Mouse (Mus musculus) MEL (cell line): ENCODE measurements around the gene Tas2r121. TPM values are rescaled to one million over a fixed set of nuclear protein-coding genes. Genes with fewer than 3 reads are reported as not detected.

Experiments
- polyA plus RNA-seq, 2 experiments: library from polyadenylated mRNA; stranded (reverse) in 1 of 2; unstranded in 1 of 2; fragments of >175 nt in 1 of 2; fragments of >200 nt in 1 of 2; gene quantifications; 2 replicates each; pipeline versions ENCODE4 v1.2.1 to v1.2.4; 2012; ENCODE audit warnings: low replicate concordance in 2 of 2, low read depth in 1 of 2; ENCODE audit not compliant: insufficient read length in 2 of 2, insufficient read depth in 1 of 2, missing spikeins in 1 of 2
- total RNA-seq: library from RNA; depleted of rRNA; stranded (reverse); fragments of 300-350 nt; gene quantifications from 2 replicates; pipeline ENCODE4 v1.2.3, GENCODE M21; 2012; rRNA removed

The Tas2r121 gene
- total and polyA plus RNA-seq, 3 experiments, result not detected

Other genes with a start within 250 kb of the Tas2r121 start
- not detected in 2 replicates for gene Prh1, start 131.2 kb downstream of the Tas2r121 start, total RNA-seq
- gene Prh1, start 131.2 kb downstream of the Tas2r121 start, polyA plus RNA-seq, result not detected
- not detected in 2 replicates for gene Prp2, start 105.1 kb downstream of the Tas2r121 start, total RNA-seq
- gene Prp2, start 105.1 kb downstream of the Tas2r121 start, polyA plus RNA-seq, result not detected
- not detected in 2 replicates for gene A630073D07Rik, start 49.5 kb downstream of the Tas2r121 start, total RNA-seq
- gene A630073D07Rik, start 49.5 kb downstream of the Tas2r121 start, polyA plus RNA-seq, result not detected
- not detected in 2 replicates for gene Tas2r120, start 44.1 kb downstream of the Tas2r121 start, total RNA-seq
- not detected for gene Tas2r120, start 44.1 kb downstream of the Tas2r121 start, polyA plus RNA-seq
- gene Tas2r122, start 10.9 kb upstream of the Tas2r121 start, total RNA-seq, result not detected in 2 replicates
- not detected for gene Tas2r122, start 10.9 kb upstream of the Tas2r121 start, polyA plus RNA-seq
- gene Tas2r115, start 37.0 kb upstream of the Tas2r121 start, total RNA-seq, result not detected in 2 replicates
- gene Tas2r115, start 37.0 kb upstream of the Tas2r121 start, polyA plus RNA-seq, result not detected
- not detected in 2 replicates for gene Tas2r124, start 53.7 kb upstream of the Tas2r121 start, total RNA-seq
- not detected for gene Tas2r124, start 53.7 kb upstream of the Tas2r121 start, polyA plus RNA-seq
- gene Tas2r102, start 61.1 kb upstream of the Tas2r121 start, total RNA-seq, result not detected in 2 replicates
- not detected for gene Tas2r102, start 61.1 kb upstream of the Tas2r121 start, polyA plus RNA-seq
- gene Tas2r136, start 77.2 kb upstream of the Tas2r121 start, total RNA-seq, result not detected in 2 replicates
- not detected for gene Tas2r136, start 77.2 kb upstream of the Tas2r121 start, polyA plus RNA-seq
- not detected in 2 replicates for gene Tas2r117, start 101.8 kb upstream of the Tas2r121 start, total RNA-seq
- gene Tas2r117, start 101.8 kb upstream of the Tas2r121 start, polyA plus RNA-seq, result not detected
- gene Tas2r123, start 146.1 kb upstream of the Tas2r121 start, total RNA-seq, result not detected in 2 replicates
- gene Tas2r123, start 146.1 kb upstream of the Tas2r121 start, polyA plus RNA-seq, result not detected
- gene Tas2r116, start 154.4 kb upstream of the Tas2r121 start, total RNA-seq, result not detected in 2 replicates
- not detected for gene Tas2r116, start 154.4 kb upstream of the Tas2r121 start, polyA plus RNA-seq
- not detected in 2 replicates for gene Tas2r110, start 167.0 kb upstream of the Tas2r121 start, total RNA-seq
- not detected for gene Tas2r110, start 167.0 kb upstream of the Tas2r121 start, polyA plus RNA-seq
- not detected in 2 replicates for gene Tas2r113, start 192.0 kb upstream of the Tas2r121 start, total RNA-seq
- gene Tas2r113, start 192.0 kb upstream of the Tas2r121 start, polyA plus RNA-seq, result not detected
- gene Tas2r125, start 208.6 kb upstream of the Tas2r121 start, total RNA-seq, result not detected in 2 replicates
- not detected for gene Tas2r125, start 208.6 kb upstream of the Tas2r121 start, polyA plus RNA-seq